Mouse (Mus musculus) Muller cell, postnatal 12 days (primary cell): ENCODE results near the gene Mt1.
"Not testable (repeated sequence)": the region's sequence is repeated elsewhere in the genome, so short reads cannot be mapped to it uniquely, and the experiment has no call there.

Experiments
- DNase-seq: peaks from one replicate; pipeline ENCODE4 v3.0.0-alpha.2; 2015; ENCODE audit errors: inconsistent ontology term

Gene Mt1

GRCm38 (mm10) chr8:94178857-94179712 lies at the start of gene Mt1:
Gene Mt1, plus strand, starts transcription at chr8:94179082.
- DNase-seq, result peak; percentile 97

GRCm38 (mm10) chr8:94129133-94129789 lies 49.6 kb upstream of the Mt1 start:
- no peak for DNase-seq

GRCm38 (mm10) chr8:94130126-94130525 lies 48.8 kb upstream of the Mt1 start:
- DNase-seq, result no peak

- DNase-seq, result no peak
These were observed 46.8 kb upstream of the Mt1 start for GRCm38 (mm10) chr8:94132096-94132495.

GRCm38 (mm10) chr8:94134601-94135000 lies 44.3 kb upstream of the Mt1 start:
- DNase-seq, result peak; percentile 69

- DNase-seq, result no peak
These were observed 43.3 kb upstream of the Mt1 start for GRCm38 (mm10) chr8:94135556-94135955.

- no peak for DNase-seq
These were observed 42.7 kb upstream of the Mt1 start for GRCm38 (mm10) chr8:94136192-94136591.

- DNase-seq, result no peak
These were observed 41.9 kb upstream of the Mt1 start, which contains the start of gene Mt4 for GRCm38 (mm10) chr8:94136933-94137332. Gene Mt4, plus strand, starts transcription at chr8:94137197.

GRCm38 (mm10) chr8:94140266-94140795 lies 38.6 kb upstream of the Mt1 start:
- DNase-seq, result no peak

GRCm38 (mm10) chr8:94148236-94148635 lies 30.6 kb upstream of the Mt1 start:
- DNase-seq, result peak; percentile 54

GRCm38 (mm10) chr8:94150925-94151324 lies 28.0 kb upstream of the Mt1 start:
- no peak for DNase-seq

GRCm38 (mm10) chr8:94152513-94153300 lies 26.2 kb upstream of the Mt1 start, which contains the start of gene Mt3:
Gene Mt3, plus strand, starts transcription at chr8:94152607.
- peak; percentile 87 for DNase-seq

GRCm38 (mm10) chr8:94153451-94153850 lies 25.4 kb upstream of the Mt1 start:
- DNase-seq, result no peak

GRCm38 (mm10) chr8:94154537-94154936 lies 24.3 kb upstream of the Mt1 start:
- DNase-seq, result peak; percentile 48

- no peak for DNase-seq
These were observed 22.8 kb upstream of the Mt1 start for GRCm38 (mm10) chr8:94156092-94156491.

GRCm38 (mm10) chr8:94165772-94166171 lies 13.1 kb upstream of the Mt1 start:
- DNase-seq, result not testable (repeated sequence)

GRCm38 (mm10) chr8:94167244-94167643 lies 11.6 kb upstream of the Mt1 start:
- peak; percentile 75 for DNase-seq

GRCm38 (mm10) chr8:94169547-94169946 lies 9.3 kb upstream of the Mt1 start:
- no peak for DNase-seq

GRCm38 (mm10) chr8:94171321-94171755 lies 7.5 kb upstream of the Mt1 start:
- peak; percentile 87 for DNase-seq

GRCm38 (mm10) chr8:94172075-94172808 lies 6.6 kb upstream of the Mt1 start, which contains the start of gene Mt2:
Gene Mt2, plus strand, starts transcription at chr8:94172664.
- peak; percentile 99 for DNase-seq
